Mouse (Mus musculus) CH12.LX (cell line): Measurements from ENCODE around the gene Olfr697. TPM values are rescaled to one million over a fixed set of nuclear protein-coding genes. Genes with fewer than 3 reads are reported as not detected.

Experiments used
- DNase-seq: peaks from one replicate; pipeline ENCODE4 v3.0.0-alpha.2; 2013; ENCODE audit errors: extremely low read depth
- H3K27ac ChIP-seq: 2 replicates; pipeline ENCODE4 v1.5.1; 2012; ENCODE audit warnings: low read depth, mild to moderate bottlenecking, control low read depth, moderate library complexity; ENCODE audit not compliant: insufficient read depth
- H3K27me3 ChIP-seq: replicated peaks from 2 replicates; pipeline ENCODE3; 2012; ENCODE audit warnings: inconsistent platforms
- H3K36me3 ChIP-seq, 2 experiments: replicated peaks in 1 of 2; 2 replicates each; pipeline versions ENCODE3 to v1.6.1; 2012; ENCODE audit warnings: inconsistent platforms in 1 of 2, low read length in 1 of 2, mild to moderate bottlenecking in 1 of 2, mixed read lengths in 1 of 2, moderate library complexity in 1 of 2; ENCODE audit not compliant: control insufficient read depth in 1 of 2, insufficient read depth in 1 of 2
- H3K4me1 ChIP-seq, 2 experiments: 2 replicates each; pipeline ENCODE4 v1.6.1; 2012; ENCODE audit warnings: inconsistent platforms in 1 of 2, moderate library complexity in 1 of 2; ENCODE audit not compliant: insufficient read depth in 2 of 2, control insufficient read depth in 1 of 2
- H3K4me2 ChIP-seq: 2 replicates; pipeline ENCODE4 v1.6.1; 2012; ENCODE audit warnings: low read depth, mild to moderate bottlenecking, control low read depth; ENCODE audit not compliant: poor library complexity, insufficient read depth, severe bottlenecking
- H3K4me3 ChIP-seq, 3 experiments: fragments of 150-350 bp in 1 of 3; sonication (generic) in 1 of 3; replicated peaks in 1 of 3; 2 replicates each; pipeline versions ENCODE3 to v1.5.1; 2011 to 2012; ENCODE audit warnings: low read depth in 2 of 3, low read length in 2 of 3, mild to moderate bottlenecking in 2 of 3, moderate library complexity in 2 of 3, control low read depth in 1 of 3, improper control_type of control experiment in 1 of 3, inconsistent platforms in 1 of 3, mixed read lengths in 1 of 3; ENCODE audit not compliant: poor library complexity in 1 of 3
- H3K79me2 ChIP-seq: replicated peaks from 2 replicates; pipeline ENCODE4 v1.6.1; 2012; ENCODE audit warnings: mild to moderate bottlenecking, moderate library complexity; ENCODE audit not compliant: control insufficient read depth, poor library complexity, insufficient read depth, severe bottlenecking; ENCODE audit errors: extremely low read depth
- H3K9ac ChIP-seq: 2 replicates; pipeline ENCODE4 v1.6.1; 2012; ENCODE audit warnings: low read depth, mild to moderate bottlenecking, control low read depth, moderate library complexity; ENCODE audit not compliant: insufficient read depth
- H3K9me3 ChIP-seq: replicated peaks from 2 replicates; pipeline ENCODE3; 2012; ENCODE audit warnings: low read length, inconsistent platforms, mixed read lengths
- E2F4 ChIP-seq: IDR thresholded peaks from 2 replicates; pipeline ENCODE4 v1.6.1; 2011; ENCODE audit warnings: low read depth, low read length, improper control_type of control experiment; ENCODE audit not compliant: insufficient replicate concordance
- ELF1 ChIP-seq: IDR thresholded peaks from 2 replicates; pipeline ENCODE4 v1.6.1; 2014; ENCODE audit warnings: low read depth, mild to moderate bottlenecking, inconsistent platforms, low read length, improper control_type of control experiment
- EP300 ChIP-seq: IDR thresholded peaks from 2 replicates; pipeline ENCODE4 v1.6.1; 2011; ENCODE audit warnings: low read length, improper control_type of control experiment
- GABPA ChIP-seq: IDR thresholded peaks from 2 replicates; pipeline ENCODE4 v1.6.1; 2012; ENCODE audit warnings: low read depth, low read length, improper control_type of control experiment, inconsistent platforms; ENCODE audit not compliant: insufficient replicate concordance
- HCFC1 ChIP-seq: IDR thresholded peaks from 2 replicates; pipeline ENCODE4 v1.6.1; 2012; ENCODE audit warnings: low read depth, mild to moderate bottlenecking, inconsistent platforms, low read length, improper control_type of control experiment
- IRF4 ChIP-seq: IDR thresholded peaks from 2 replicates; pipeline ENCODE4 v1.6.1; 2014; ENCODE audit warnings: low read depth, mild to moderate bottlenecking, inconsistent platforms, low read length, improper control_type of control experiment
- JUN ChIP-seq: IDR thresholded peaks from 2 replicates; pipeline ENCODE4 v1.6.1; 2011; ENCODE audit warnings: low read depth, mild to moderate bottlenecking, low read length, improper control_type of control experiment, moderate library complexity; ENCODE audit not compliant: insufficient read depth
- JUND ChIP-seq: conservative IDR thresholded peaks from 2 replicates; pipeline ENCODE4 v1.6.1; 2011; ENCODE audit warnings: low read depth, low read length, improper control_type of control experiment
- KAT2A ChIP-seq: IDR thresholded peaks from 2 replicates; pipeline ENCODE4 v1.6.1; 2012; ENCODE audit warnings: low read length, improper control_type of control experiment, inconsistent platforms; ENCODE audit not compliant: insufficient replicate concordance
- MAFK ChIP-seq: IDR thresholded peaks from 2 replicates; pipeline ENCODE4 v1.6.1; 2011; ENCODE audit warnings: low read length, improper control_type of control experiment; ENCODE audit not compliant: insufficient replicate concordance
- MAX ChIP-seq: IDR thresholded peaks from 2 replicates; pipeline ENCODE4 v1.6.1; 2011; ENCODE audit warnings: low read length, improper control_type of control experiment
- MEF2A ChIP-seq: IDR thresholded peaks from 2 replicates; pipeline ENCODE4 v1.6.1; 2014; ENCODE audit warnings: low read depth, mild to moderate bottlenecking, inconsistent platforms, low read length, improper control_type of control experiment, borderline replicate concordance
- MXI1 ChIP-seq: IDR thresholded peaks from 2 replicates; pipeline ENCODE4 v1.6.1; 2011; ENCODE audit warnings: mild to moderate bottlenecking, low read depth, low read length, improper control_type of control experiment
- NELFE ChIP-seq: IDR thresholded peaks from 2 replicates; pipeline ENCODE4 v1.6.1; 2011; ENCODE audit warnings: low read depth, low read length, improper control_type of control experiment
- POLR2A ChIP-seq: IDR thresholded peaks from 2 replicates; pipeline ENCODE4 v1.6.1; 2011; ENCODE audit warnings: low read depth, mild to moderate bottlenecking, improper control_type of control experiment, low read length
- SIN3A ChIP-seq: IDR thresholded peaks from 2 replicates; pipeline ENCODE4 v1.6.1; 2012; ENCODE audit warnings: low read length, improper control_type of control experiment, inconsistent platforms
- TBP ChIP-seq: conservative IDR thresholded peaks from 2 replicates; pipeline ENCODE4 v1.6.1; 2011; ENCODE audit warnings: low read depth, low read length, improper control_type of control experiment
- ZC3H11A ChIP-seq: IDR thresholded peaks from 2 replicates; pipeline ENCODE4 v1.6.1; 2012; ENCODE audit warnings: low read depth, mild to moderate bottlenecking, inconsistent platforms, low read length, improper control_type of control experiment
- ZMIZ1 ChIP-seq: IDR thresholded peaks from 2 replicates; pipeline ENCODE4 v1.6.1; 2012; ENCODE audit warnings: low read depth, mild to moderate bottlenecking, inconsistent platforms, low read length, improper control_type of control experiment
- dilution Hi-C: fragments of 300-500 bp; cut with MboI; formaldehyde crosslinking; loops from 2 replicates; pipeline ENCODE4 v1.14.3; 2020; ENCODE audit warnings: low sequenced_read_pairs; ENCODE audit not compliant: extremely low pct_unique_long_range_greater_than_20kb, extremely low pct_ligation_motif_present
- in situ Hi-C: fragments of 300-500 bp; cut with MboI; formaldehyde crosslinking; loops from 3 replicates; pipeline ENCODE4 v1.14.3; 2019; ENCODE audit warnings: low sequenced_read_pairs, low pct_ligation_motif_present, low pct_unique_long_range_greater_than_20kb, mixed read lengths
- polyA plus RNA-seq: library from polyadenylated mRNA; unstranded; fragments of >175 nt; gene quantifications from 2 replicates; pipeline ENCODE4 v1.2.1, GENCODE M21; 2012; ENCODE audit warnings: low read depth; ENCODE audit not compliant: insufficient read length
- total RNA-seq, 2 experiments: library from RNA; depleted of rRNA; stranded (reverse); fragments of 300-350 nt in 1 of 2; fragments of >200 nt in 1 of 2; gene quantifications; 2 replicates each; pipeline ENCODE4 v1.2.3; 2012 to 2014

Olfr697 gene
- total and polyA plus RNA-seq, 3 experiments, result not detected

DNA sequence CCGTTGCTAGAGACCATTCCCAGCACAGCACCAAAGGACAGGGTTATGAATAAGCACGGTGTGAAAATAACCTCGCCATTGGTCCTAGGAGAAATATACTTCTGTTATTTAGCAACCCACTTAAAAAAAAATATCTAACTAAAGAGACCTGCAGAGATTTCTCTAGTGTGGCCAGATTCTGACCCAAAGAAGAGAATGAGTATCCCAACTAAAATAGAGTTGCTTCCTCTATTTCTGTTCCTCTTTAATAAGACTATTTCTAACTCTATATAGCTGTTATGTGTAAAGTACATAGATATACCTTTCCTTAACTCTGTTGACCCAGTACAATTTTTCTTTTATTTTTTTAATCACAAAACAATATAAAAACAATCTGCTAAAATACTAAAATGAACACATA, 49.3 kb downstream of the Olfr697 start:
- no peaks in the 10 kb centered on the region for H3K27me3 ChIP-seq
- H3K4me1 ChIP-seq, result no peaks in the 10 kb centered on the region
- TF ChIP-seq SIN3A, result no peak
- TF ChIP-seq ZMIZ1, result no peak
- no peak for TF ChIP-seq KAT2A
- TF ChIP-seq JUND, result no peak
- TF ChIP-seq NELFE, result no peak
- TF ChIP-seq MAFK, result no peak
- no peak for TF ChIP-seq GABPA
- no peak for TF ChIP-seq TBP
- no peak for TF ChIP-seq EP300
- TF ChIP-seq ELF1, result no peak
- no peak for TF ChIP-seq IRF4
- no peaks in the 10 kb centered on the region for H3K79me2 ChIP-seq
- H3K27ac ChIP-seq, result no peak overlapping the region
- no peak for DNase-seq
- no peaks in the 10 kb centered on the region for H3K36me3 ChIP-seq
- dilution Hi-C loops (no loop called here), in situ Hi-C loops (no loop called here)
- H3K4me2 ChIP-seq, result no peak overlapping the region
- H3K9ac ChIP-seq, result no peak overlapping the region
- no peaks in the 10 kb centered on the region for H3K9me3 ChIP-seq
- H3K4me3 ChIP-seq, result no peak overlapping the region

GRCm38 (mm10) chr7:106691714-106692113, 50.5 kb downstream of the Olfr697 start, which contains the start of gene Olfr694:
TSS of gene Olfr694 (minus strand) at chr7:106691814.
- H3K36me3 ChIP-seq, result no peaks in the 10 kb centered on the region
- TF ChIP-seq JUN (no peak), MEF2A (no peak), ZMIZ1 (no peak), E2F4 (no peak), TBP (no peak), NELFE (no peak), GABPA (no peak), KAT2A (no peak), MAX (no peak), MXI1 (no peak), EP300 (no peak), POLR2A (no peak), ZC3H11A (no peak), MAFK (no peak), HCFC1 (no peak), SIN3A (no peak)
- dilution Hi-C loops, result no loop called here
- no peaks in the 10 kb centered on the region for H3K4me1 ChIP-seq
- H3K9me3 ChIP-seq, result no peaks in the 10 kb centered on the region
- no peak within 1 kb of the TSS for H3K4me3 ChIP-seq
- H3K4me2 ChIP-seq, result no peak within 1 kb of the TSS
- H3K9ac ChIP-seq, result no peak within 1 kb of the TSS
- H3K27ac ChIP-seq, result no peak within 1 kb of the TSS
- no peaks in the 10 kb centered on the region for H3K27me3 ChIP-seq
- no peaks in the 10 kb centered on the region for H3K79me2 ChIP-seq
- DNase-seq, result no peak
- in situ Hi-C loops, result no loop called here

Other genes with a start within 250 kb of the Olfr697 start
- not detected in 2 replicates for gene Olfr693, start 61.9 kb downstream of the Olfr697 start, total RNA-seq (2012; rRNA removed)
- gene Olfr693, start 61.9 kb downstream of the Olfr697 start, total RNA-seq (2014; rRNA removed), result not detected in 2 replicates
- gene Olfr693, start 61.9 kb downstream of the Olfr697 start, polyA plus RNA-seq, result not detected in 2 replicates
- gene Olfr694, start 50.6 kb downstream of the Olfr697 start, total RNA-seq (2012; rRNA removed), result not detected in 2 replicates
- gene Olfr694, start 50.6 kb downstream of the Olfr697 start, total RNA-seq (2014; rRNA removed), result not detected in 2 replicates
- not detected in 2 replicates for gene Olfr694, start 50.6 kb downstream of the Olfr697 start, polyA plus RNA-seq
- gene Olfr695, start 26.0 kb downstream of the Olfr697 start, total RNA-seq (2012; rRNA removed), result not detected in 2 replicates
- gene Olfr695, start 26.0 kb downstream of the Olfr697 start, total RNA-seq (2014; rRNA removed), result not detected in 2 replicates
- not detected in 2 replicates for gene Olfr695, start 26.0 kb downstream of the Olfr697 start, polyA plus RNA-seq
- gene Olfr698, start 13.0 kb upstream of the Olfr697 start, total RNA-seq (2012; rRNA removed), result not detected in 2 replicates
- not detected in 2 replicates for gene Olfr698, start 13.0 kb upstream of the Olfr697 start, total RNA-seq (2014; rRNA removed)
- not detected in 2 replicates for gene Olfr698, start 13.0 kb upstream of the Olfr697 start, polyA plus RNA-seq
- gene Olfr699, start 50.8 kb upstream of the Olfr697 start, total RNA-seq (2012; rRNA removed), result not detected in 2 replicates
- not detected in 2 replicates for gene Olfr699, start 50.8 kb upstream of the Olfr697 start, total RNA-seq (2014; rRNA removed)
- gene Olfr699, start 50.8 kb upstream of the Olfr697 start, polyA plus RNA-seq, result not detected in 2 replicates
- gene Olfr700, start 66.4 kb upstream of the Olfr697 start, total RNA-seq (2012; rRNA removed), result not detected in 2 replicates
- gene Olfr700, start 66.4 kb upstream of the Olfr697 start, total RNA-seq (2014; rRNA removed), result not detected in 2 replicates
- gene Olfr700, start 66.4 kb upstream of the Olfr697 start, polyA plus RNA-seq, result not detected in 2 replicates
- not detected in 2 replicates for gene Olfr701, start 71.7 kb upstream of the Olfr697 start, total RNA-seq (2012; rRNA removed)
- gene Olfr701, start 71.7 kb upstream of the Olfr697 start, total RNA-seq (2014; rRNA removed), result not detected in 2 replicates
- not detected in 2 replicates for gene Olfr701, start 71.7 kb upstream of the Olfr697 start, polyA plus RNA-seq
- gene Olfr702, start 91.5 kb upstream of the Olfr697 start, total RNA-seq (2012; rRNA removed), result not detected in 2 replicates
- not detected in 2 replicates for gene Olfr702, start 91.5 kb upstream of the Olfr697 start, total RNA-seq (2014; rRNA removed)
- not detected in 2 replicates for gene Olfr702, start 91.5 kb upstream of the Olfr697 start, polyA plus RNA-seq
- gene Olfr703, start 100.9 kb upstream of the Olfr697 start, total RNA-seq (2012; rRNA removed), result not detected in 2 replicates
- gene Olfr703, start 100.9 kb upstream of the Olfr697 start, total RNA-seq (2014; rRNA removed), result not detected in 2 replicates
- not detected in 2 replicates for gene Olfr703, start 100.9 kb upstream of the Olfr697 start, polyA plus RNA-seq
- gene Olfr704, start 120.7 kb upstream of the Olfr697 start, total RNA-seq (2012; rRNA removed), result not detected in 2 replicates
- not detected in 2 replicates for gene Olfr704, start 120.7 kb upstream of the Olfr697 start, total RNA-seq (2014; rRNA removed)
- not detected in 2 replicates for gene Olfr704, start 120.7 kb upstream of the Olfr697 start, polyA plus RNA-seq
- gene Olfr705, start 134.4 kb upstream of the Olfr697 start, total RNA-seq (2012; rRNA removed), result not detected in 2 replicates
- gene Olfr705, start 134.4 kb upstream of the Olfr697 start, total RNA-seq (2014; rRNA removed), result not detected in 2 replicates
- not detected in 2 replicates for gene Olfr705, start 134.4 kb upstream of the Olfr697 start, polyA plus RNA-seq
- not detected in 2 replicates for gene Olfr706, start 145.7 kb upstream of the Olfr697 start, total RNA-seq (2012; rRNA removed)
- not detected in 2 replicates for gene Olfr706, start 145.7 kb upstream of the Olfr697 start, total RNA-seq (2014; rRNA removed)
- not detected in 2 replicates for gene Olfr706, start 145.7 kb upstream of the Olfr697 start, polyA plus RNA-seq
- not detected in 2 replicates for gene Olfr707, start 158.8 kb upstream of the Olfr697 start, total RNA-seq (2012; rRNA removed)
- not detected in 2 replicates for gene Olfr707, start 158.8 kb upstream of the Olfr697 start, total RNA-seq (2014; rRNA removed)
- not detected in 2 replicates for gene Olfr707, start 158.8 kb upstream of the Olfr697 start, polyA plus RNA-seq
- gene Olfr1532-ps1, start 165.6 kb upstream of the Olfr697 start, total RNA-seq (2012; rRNA removed), result not detected in 2 replicates
- gene Olfr1532-ps1, start 165.6 kb upstream of the Olfr697 start, total RNA-seq (2014; rRNA removed), result not detected in 2 replicates
- not detected in 2 replicates for gene Olfr1532-ps1, start 165.6 kb upstream of the Olfr697 start, polyA plus RNA-seq
- not detected in 2 replicates for gene Olfr709-ps1, start 189.8 kb upstream of the Olfr697 start, total RNA-seq (2012; rRNA removed)
- not detected in 2 replicates for gene Olfr709-ps1, start 189.8 kb upstream of the Olfr697 start, total RNA-seq (2014; rRNA removed)
- gene Olfr709-ps1, start 189.8 kb upstream of the Olfr697 start, polyA plus RNA-seq, result not detected in 2 replicates
- gene Olfr710, start 205.9 kb upstream of the Olfr697 start, total RNA-seq (2012; rRNA removed), result not detected in 2 replicates
- gene Olfr710, start 205.9 kb upstream of the Olfr697 start, total RNA-seq (2014; rRNA removed), result not detected in 2 replicates
- gene Olfr710, start 205.9 kb upstream of the Olfr697 start, polyA plus RNA-seq, result not detected in 2 replicates
- gene Olfr6, start 221.5 kb upstream of the Olfr697 start, total RNA-seq (2012; rRNA removed), result not detected in 2 replicates
- gene Olfr6, start 221.5 kb upstream of the Olfr697 start, total RNA-seq (2014; rRNA removed), result not detected in 2 replicates
- not detected in 2 replicates for gene Olfr6, start 221.5 kb upstream of the Olfr697 start, polyA plus RNA-seq
- not detected in 2 replicates for gene Olfr711, start 233.0 kb upstream of the Olfr697 start, total RNA-seq (2012; rRNA removed)
- not detected in 2 replicates for gene Olfr711, start 233.0 kb upstream of the Olfr697 start, total RNA-seq (2014; rRNA removed)
- not detected in 2 replicates for gene Olfr711, start 233.0 kb upstream of the Olfr697 start, polyA plus RNA-seq